Mouse (Mus musculus) liver, embryonic 16.5 days (tissue): ENCODE measurements around the gene Rmdn3. TPM values are rescaled to one million over a fixed set of nuclear protein-coding genes. Genes with fewer than 3 reads are reported as not detected.

Experiments used
- ATAC-seq: fragments of 200-750 bp; cut with Nextera tagmentation; 2 replicates; pipeline ENCODE4 v1.8.0; 2017; ENCODE audit warnings: low read depth, mild to moderate bottlenecking, moderate number of reproducible peaks, moderate library complexity
- H3K27ac ChIP-seq: fragments of 300-500 bp; sonication (generic); 2 replicates; pipeline ENCODE4 v1.5.1; 2014; ENCODE audit warnings: mild to moderate bottlenecking, low read length
- H3K27me3 ChIP-seq: fragments of 300-500 bp; sonication (generic); 2 replicates; pipeline ENCODE4 v1.6.1; 2014; ENCODE audit warnings: low read depth, low read length, mixed read lengths; ENCODE audit not compliant: control insufficient read depth, insufficient read depth
- H3K36me3 ChIP-seq: fragments of 300-500 bp; sonication (generic); 2 replicates; pipeline ENCODE4 v1.6.1; 2014; ENCODE audit warnings: mild to moderate bottlenecking; ENCODE audit not compliant: control insufficient read depth, insufficient read depth
- H3K4me1 ChIP-seq: fragments of 300-500 bp; sonication (generic); 2 replicates; pipeline ENCODE4 v1.6.1; 2014; ENCODE audit warnings: low read depth, low read length, mixed read lengths; ENCODE audit not compliant: control insufficient read depth
- H3K4me2 ChIP-seq: fragments of 300-500 bp; sonication (generic); 2 replicates; pipeline ENCODE4 v1.6.1; 2014; ENCODE audit warnings: low read depth, low read length, mixed read lengths
- H3K4me3 ChIP-seq: fragments of 300-500 bp; sonication (generic); 2 replicates; pipeline ENCODE4 v1.5.1; 2014; ENCODE audit warnings: low read depth, mild to moderate bottlenecking, low read length
- H3K9ac ChIP-seq: fragments of 300-500 bp; sonication (generic); 2 replicates; pipeline ENCODE4 v1.6.1; 2014; ENCODE audit warnings: low read depth, low read length
- H3K9me3 ChIP-seq: fragments of 300-500 bp; sonication (generic); replicated peaks from 2 replicates; pipeline ENCODE4 v1.6.1; 2016; ENCODE audit warnings: low read length; ENCODE audit not compliant: control insufficient read depth
- WGBS: fragments of 180-500 bp; shearing (Covaris S2); extraction: QIAGEN DNeasy Blood & Tissue Kit; methylation state at CpG from one replicate; pipeline ENCODE4 v1.1.7; 2014; ENCODE audit not compliant: insufficient replicate concordance; 5-methylcytosine and 5-hydroxymethylcytosine counted together
- polyA plus RNA-seq: library from polyadenylated mRNA; unstranded; fragments of >200 nt; fragmentation: Nextera tagmentation; extraction: Ambion mirVana; gene quantifications from 2 replicates; pipeline ENCODE4 v1.2.1, GENCODE M21; 2015

Rmdn3 gene
- polyA plus RNA-seq, 1 experiment from 2014 or later: 44.1 TPM

GRCm38 (mm10) chr2:119172862-119173576 is 16.2 kb upstream of the Rmdn3 start:
- peak; percentile 73 for ATAC-seq
- Histone ChIP-seq H3K4me3 (no peak overlapping the region), H3K9ac (no peak overlapping the region), H3K4me2 (0 out of 2 replicates have a peak overlapping the region, but pooled peaks have one; percentile 7), H3K9me3 (no peaks in the 10 kb centered on the region), H3K27me3 (peaks cover 9% of the 10 kb centered on the region), H3K27ac (no peak overlapping the region), H3K4me1 (peaks cover 13% of the 10 kb centered on the region), H3K36me3 (no peaks in the 10 kb centered on the region; the same call in none of the 2 replicates)
- 11% methylated on average over 13 of the region's 13 CpGs for WGBS

GRCm38 (mm10) chr2:119172446-119172845 is 15.6 kb upstream of the Rmdn3 start:
- WGBS: 81% methylated on average over 7 of the region's 7 CpGs
- H3K4me1 ChIP-seq: peaks cover 19% of the 10 kb centered on the region
- H3K9ac ChIP-seq: no peak overlapping the region
- H3K4me2 ChIP-seq: no peak overlapping the region
- H3K27me3 ChIP-seq: peaks cover 15% of the 10 kb centered on the region
- H3K4me3 ChIP-seq: no peak overlapping the region
- no peak for ATAC-seq
- no peak overlapping the region for H3K27ac ChIP-seq
- H3K9me3 ChIP-seq: no peaks in the 10 kb centered on the region
- no peaks in the 10 kb centered on the region; the same call in none of the 2 replicates for H3K36me3 ChIP-seq

GRCm38 (mm10) chr2:119171574-119171973 is 14.7 kb upstream of the Rmdn3 start:
- Histone ChIP-seq H3K4me3 (no peak overlapping the region), H3K4me2 (no peak overlapping the region), H3K4me1 (peaks cover 23% of the 10 kb centered on the region), H3K9me3 (no peaks in the 10 kb centered on the region), H3K27ac (no peak overlapping the region), H3K9ac (no peak overlapping the region), H3K36me3 (no peaks in the 10 kb centered on the region; the same call in none of the 2 replicates), H3K27me3 (peaks cover 24% of the 10 kb centered on the region)
- 73% methylated on average over 8 of the region's 8 CpGs for WGBS
- no peak for ATAC-seq

GRCm38 (mm10) chr2:119170282-119170681 is 13.4 kb upstream of the Rmdn3 start:
- no peaks in the 10 kb centered on the region; the same call in none of the 2 replicates for H3K36me3 ChIP-seq
- H3K27me3 ChIP-seq: peaks cover 30% of the 10 kb centered on the region
- H3K9ac ChIP-seq: no peak overlapping the region
- ATAC-seq: no peak
- H3K4me1 ChIP-seq: peaks cover 22% of the 10 kb centered on the region
- H3K9me3 ChIP-seq: no peaks in the 10 kb centered on the region
- no peak overlapping the region for H3K27ac ChIP-seq
- 49% methylated on average over 2 of the region's 2 CpGs for WGBS
- no peak overlapping the region for H3K4me2 ChIP-seq
- no peak overlapping the region for H3K4me3 ChIP-seq

GRCm38 (mm10) chr2:119167866-119168256 is 11.0 kb upstream of the Rmdn3 start:
- Histone ChIP-seq H3K4me1 (peaks cover 22% of the 10 kb centered on the region), H3K9me3 (no peaks in the 10 kb centered on the region), H3K9ac (peak overlapping the region; percentile 68), H3K36me3 (no peaks in the 10 kb centered on the region; the same call in none of the 2 replicates), H3K27ac (0 out of 2 replicates have a peak overlapping the region, but pooled peaks have one; percentile 17), H3K4me3 (peak overlapping the region; percentile 66), H3K27me3 (peaks cover 30% of the 10 kb centered on the region), H3K4me2 (peak overlapping the region; percentile 93)
- 6% methylated on average over 26 of the region's 26 CpGs for WGBS
- ATAC-seq: peak; percentile 6; the same call in 1 of the 2 replicates

GRCm38 (mm10) chr2:119166901-119167865 is 10.3 kb upstream of the Rmdn3 start, which contains the start of gene Gchfr:
Gene Gchfr, plus strand, starts transcription at chr2:119167773.
- H3K9me3 ChIP-seq: no peaks in the 10 kb centered on the region
- H3K4me2 ChIP-seq: peak within 1 kb of the TSS; percentile 93
- peak within 1 kb of the TSS; percentile 66 for H3K4me3 ChIP-seq
- ATAC-seq: peak; percentile 88
- peaks cover 20% of the 10 kb centered on the region for H3K4me1 ChIP-seq
- peaks cover 30% of the 10 kb centered on the region for H3K27me3 ChIP-seq
- peak within 1 kb of the TSS; percentile 63 for H3K27ac ChIP-seq
- 1% methylated on average over 60 of the region's 60 CpGs for WGBS
- H3K9ac ChIP-seq: peak within 1 kb of the TSS; percentile 68
- no peaks in the 10 kb centered on the region; the same call in none of the 2 replicates for H3K36me3 ChIP-seq

- no peaks in the 10 kb centered on the region for H3K9me3 ChIP-seq
- H3K4me2 ChIP-seq: no peak overlapping the region
- H3K27me3 ChIP-seq: peaks cover 30% of the 10 kb centered on the region
- H3K27ac ChIP-seq: no peak overlapping the region
- no peak overlapping the region for H3K4me3 ChIP-seq
- no peak overlapping the region for H3K9ac ChIP-seq
- peaks cover 20% of the 10 kb centered on the region for H3K4me1 ChIP-seq
- no peaks in the 10 kb centered on the region for H3K36me3 ChIP-seq
- no peak for ATAC-seq
Observed at GRCm38 (mm10) chr2:119165401-119165800, 8.6 kb upstream of the Rmdn3 start.

GRCm38 (mm10) chr2:119163999-119164398 is 7.2 kb upstream of the Rmdn3 start:
- H3K4me3 ChIP-seq: no peak overlapping the region
- H3K9ac ChIP-seq: no peak overlapping the region
- no peak overlapping the region for H3K4me2 ChIP-seq
- 82% methylated on average over 4 of the region's 4 CpGs for WGBS
- no peak for ATAC-seq
- no peaks in the 10 kb centered on the region for H3K36me3 ChIP-seq
- H3K27ac ChIP-seq: no peak overlapping the region
- peaks cover 29% of the 10 kb centered on the region for H3K27me3 ChIP-seq
- no peaks in the 10 kb centered on the region for H3K9me3 ChIP-seq
- peaks cover 20% of the 10 kb centered on the region for H3K4me1 ChIP-seq
